Mouse (Mus musculus): ENCODE results near the gene Ash1l.
A peak's percentile ranks its signal among the peaks of the same experiment; 100 is the strongest.

The Ash1l gene

GRCm38 (mm10) chr3:89090694-89091655 lies 140.6 kb downstream of the Ash1l start:
- peak; percentile 89 for DNase-seq (ENCODE audit: extremely low read depth, insufficient read length, low spot score)

DNA sequence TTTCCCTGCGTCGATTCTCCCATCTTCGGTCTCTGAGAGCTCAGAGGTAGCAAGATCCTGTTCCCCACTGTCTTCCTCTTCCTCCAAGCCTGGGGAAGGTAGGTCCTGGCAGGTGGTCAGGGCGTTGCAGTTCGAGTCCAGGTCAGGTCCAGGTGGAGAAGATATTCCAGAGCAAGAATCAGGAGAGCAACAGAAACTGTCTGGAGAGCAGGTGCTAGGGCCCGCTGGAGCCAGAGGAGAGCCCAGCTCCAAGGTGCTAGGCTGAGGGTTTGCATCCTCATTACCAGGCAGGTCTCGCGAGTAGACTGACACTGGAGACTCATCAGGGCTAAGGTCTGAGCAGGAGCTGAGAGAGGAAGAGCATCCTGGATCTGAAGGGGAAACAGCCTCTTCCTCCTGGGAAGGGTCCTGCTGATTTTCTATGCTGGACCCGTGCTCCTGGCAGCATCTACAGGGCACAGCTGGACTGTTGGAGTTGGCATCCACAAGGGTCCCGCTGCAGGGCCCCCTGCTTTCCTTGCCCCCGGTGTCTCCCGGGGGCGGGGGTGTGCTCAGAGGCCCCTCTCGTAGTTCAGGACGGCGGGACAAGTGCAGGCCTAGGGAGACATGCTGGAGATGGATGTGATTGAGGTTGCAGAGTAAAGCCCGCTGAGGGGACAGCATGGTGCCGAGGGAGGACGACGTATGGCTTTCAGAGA lies 141.5 kb downstream of the Ash1l start:
- peak; percentile 43 for DNase-seq (ENCODE audit: extremely low read depth, insufficient read length, low spot score)

DNA sequence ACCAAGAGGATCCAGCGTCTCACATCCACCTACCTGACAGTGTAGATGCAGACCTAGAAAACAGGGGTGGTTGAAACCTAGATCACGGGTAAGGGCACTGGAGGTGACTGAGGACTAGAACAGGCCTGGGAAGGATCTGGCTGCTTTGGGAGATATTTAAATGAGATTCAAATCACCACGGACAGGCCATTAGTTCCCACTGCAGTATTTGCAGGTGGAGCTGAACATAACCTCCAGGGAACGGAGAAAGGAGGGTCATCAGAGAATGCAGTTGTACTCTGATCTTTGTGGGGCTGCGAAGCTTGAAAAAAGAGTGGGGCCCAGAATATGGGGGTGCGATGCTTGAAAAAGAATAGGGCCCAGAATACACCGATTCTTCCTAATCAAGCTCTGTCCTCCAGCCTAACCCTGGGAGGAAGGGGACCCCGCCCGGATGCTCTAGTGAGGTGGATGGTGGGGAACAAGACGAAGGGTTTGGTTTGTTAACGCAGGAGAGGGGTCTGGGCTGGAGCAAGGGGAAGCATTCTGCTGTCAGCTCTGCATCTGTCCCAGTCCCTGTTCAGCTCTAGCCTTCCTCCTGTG lies 142.2 kb downstream of the Ash1l start:
- no peak for DNase-seq (ENCODE audit: extremely low read depth, insufficient read length, low spot score)

DNA sequence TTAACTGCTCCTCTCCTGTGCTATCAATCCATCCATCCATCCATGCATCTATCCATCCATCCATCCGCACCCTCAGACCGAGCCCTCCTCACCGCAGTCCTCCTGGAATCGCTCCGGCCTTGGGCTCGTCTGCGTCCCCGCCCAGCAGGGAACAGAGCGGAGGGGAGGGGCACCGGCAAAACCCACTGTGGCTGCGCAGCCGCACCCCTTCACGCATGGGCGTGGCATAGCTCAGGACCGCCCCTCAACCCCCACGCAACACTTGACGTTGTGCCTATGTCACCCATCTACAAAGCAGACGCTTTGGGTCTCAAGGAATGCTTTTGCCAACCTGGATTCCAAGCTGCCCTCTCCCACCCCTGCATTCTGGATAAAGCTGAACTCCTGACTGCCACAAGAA lies 142.8 kb downstream of the Ash1l start, which contains the start of gene Rusc1:
Rusc1 (minus strand) TSS at position 137 of the 400 bp plus-strand sequence.
- peak; percentile 46 for DNase-seq (ENCODE audit: extremely low read depth, insufficient read length, low spot score)

GRCm38 (mm10) chr3:89094021-89094420 lies 143.6 kb downstream of the Ash1l start:
- no peak for DNase-seq (ENCODE audit: extremely low read depth, insufficient read length, low spot score)

DNA sequence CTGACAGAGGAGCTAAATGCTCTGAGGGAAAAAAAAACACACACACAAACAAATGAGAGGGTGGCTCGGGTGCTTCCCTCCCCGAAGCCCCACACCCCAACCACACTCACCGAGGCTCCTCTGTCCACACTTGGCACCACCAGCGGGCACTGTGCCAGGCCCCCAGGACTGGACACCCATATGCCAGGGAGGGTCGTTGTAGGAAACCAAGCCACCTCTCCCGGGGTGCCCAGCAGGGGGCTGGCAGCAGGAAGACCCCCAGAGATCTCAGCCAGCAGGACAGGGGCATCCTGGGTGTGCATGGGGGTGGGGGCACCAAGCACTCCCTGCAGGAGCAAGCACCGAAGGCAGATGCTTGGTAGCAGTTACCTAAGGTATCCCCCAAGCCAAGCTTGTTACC lies 150.4 kb downstream of the Ash1l start, which contains the start of gene Gm43738:
Gm43738 (minus strand) TSS at position 289 of the 400 bp plus-strand sequence.
- no peak for DNase-seq (ENCODE audit: extremely low read depth, insufficient read length, low spot score)

GRCm38 (mm10) chr3:89101459-89101811 lies 151.0 kb downstream of the Ash1l start:
- DNase-seq (ENCODE audit: extremely low read depth, insufficient read length, low spot score), result peak; percentile 87

DNA sequence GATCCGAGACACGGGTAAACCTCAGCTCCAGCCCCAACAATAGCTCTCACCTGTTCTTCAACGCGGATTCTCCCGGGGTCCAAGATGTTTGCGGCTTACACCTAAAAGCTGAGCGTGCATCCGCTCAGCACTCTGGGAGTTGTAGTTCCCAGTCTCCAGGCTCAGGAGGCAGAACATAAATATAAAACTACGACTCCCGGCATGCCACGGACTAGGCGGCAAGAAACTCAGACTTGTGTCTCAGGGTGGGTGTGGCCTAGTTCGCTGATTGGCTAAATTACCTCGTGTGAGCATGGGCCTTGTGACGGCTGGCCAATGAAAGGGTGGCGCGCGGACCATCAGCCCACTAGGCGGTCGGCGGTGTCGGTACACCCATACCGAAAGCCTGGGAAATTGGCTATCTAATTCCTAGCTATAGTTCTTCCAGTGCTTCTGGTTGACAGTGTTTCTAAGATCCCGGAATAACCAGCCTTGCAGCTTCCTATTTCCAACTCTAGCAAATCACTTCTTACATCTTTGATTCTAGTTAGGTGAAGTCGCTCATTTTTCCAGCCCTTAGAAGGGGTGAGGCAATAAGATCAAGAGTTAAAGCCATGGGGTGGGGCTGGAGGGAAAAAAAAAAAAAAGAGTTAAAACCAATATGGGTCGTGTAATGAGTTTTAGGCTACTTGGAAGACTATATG lies 151.5 kb downstream of the Ash1l start, which contains the start of gene Fdps:
Fdps (minus strand) TSS at position 148 of the 683 bp plus-strand sequence.
- DNase-seq (ENCODE audit: extremely low read depth, insufficient read length, low spot score), result peak; percentile 93

GRCm38 (mm10) chr3:89102495-89103290 lies 152.3 kb downstream of the Ash1l start:
- DNase-seq (ENCODE audit: extremely low read depth, insufficient read length, low spot score), result no peak

GRCm38 (mm10) chr3:89103291-89103595 lies 152.8 kb downstream of the Ash1l start:
- DNase-seq (ENCODE audit: extremely low read depth, insufficient read length, low spot score), result no peak

DNA sequence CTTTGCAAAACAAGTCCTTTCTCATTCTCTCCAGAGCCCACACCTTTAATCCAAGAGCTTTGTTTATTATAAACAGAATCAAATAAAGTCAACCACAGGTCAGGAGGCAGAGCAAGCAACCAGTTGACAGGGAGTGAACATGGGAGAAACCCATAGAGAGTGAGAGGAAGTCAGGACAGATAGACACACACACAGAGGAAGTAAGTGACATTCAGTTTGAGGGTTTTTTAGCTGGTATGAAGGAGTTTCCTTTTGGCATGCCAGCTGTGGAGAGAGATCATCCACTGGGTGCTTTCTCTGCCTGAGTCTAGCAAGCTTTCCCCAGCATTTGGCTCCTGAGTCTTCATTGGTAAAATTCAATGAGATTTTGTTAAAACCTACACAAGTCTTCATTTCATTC lies 156.5 kb downstream of the Ash1l start:
- DNase-seq (ENCODE audit: extremely low read depth, insufficient read length, low spot score), result no peak

DNA sequence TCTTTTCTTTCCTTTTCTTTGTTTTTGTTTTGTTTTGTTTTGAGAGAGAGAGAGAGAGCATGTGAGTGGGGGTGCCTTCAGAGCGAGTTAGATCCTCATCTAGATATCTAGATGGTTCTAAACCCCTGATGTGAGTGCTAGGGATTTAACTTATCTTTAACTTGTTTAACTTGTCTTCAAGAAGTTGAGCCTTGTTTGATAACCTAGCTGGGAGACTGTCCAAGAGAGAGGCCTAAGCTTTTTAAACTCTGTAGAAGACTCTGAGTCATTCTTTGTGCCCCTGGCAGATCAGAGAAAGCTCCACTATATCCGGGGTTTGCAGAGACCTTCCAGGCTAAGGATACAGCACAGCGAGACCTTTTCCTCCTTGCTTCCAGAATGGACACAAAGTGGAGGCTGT lies 157.1 kb downstream of the Ash1l start:
- DNase-seq (ENCODE audit: extremely low read depth, insufficient read length, low spot score), result no peak

DNA sequence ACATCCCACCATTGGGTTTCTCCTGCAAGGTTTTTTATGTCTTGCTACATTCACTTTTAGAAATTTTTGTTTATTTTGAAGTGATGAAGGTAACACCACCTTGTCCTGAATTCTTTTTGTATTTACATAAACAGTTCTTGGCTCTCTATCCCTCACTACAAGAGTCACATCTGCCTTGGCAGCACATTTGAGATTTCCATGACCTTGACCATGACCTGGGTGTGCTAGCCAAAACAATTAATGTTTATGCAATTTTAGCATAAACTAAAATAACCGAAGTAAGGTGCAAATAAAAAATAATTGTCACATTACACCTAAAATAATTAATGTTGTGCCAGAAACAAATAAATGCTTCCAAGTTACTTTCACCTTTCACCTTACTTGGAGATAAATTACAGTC lies 157.7 kb downstream of the Ash1l start:
- no peak for DNase-seq (ENCODE audit: extremely low read depth, insufficient read length, low spot score)

GRCm38 (mm10) chr3:89113058-89113457 lies 162.6 kb downstream of the Ash1l start:
- no peak for DNase-seq (ENCODE audit: extremely low read depth, insufficient read length, low spot score)

- no peak for DNase-seq (ENCODE audit: extremely low read depth, insufficient read length, low spot score)
Observed at GRCm38 (mm10) chr3:89115522-89115921, 165.1 kb downstream of the Ash1l start.

- DNase-seq (ENCODE audit: extremely low read depth, insufficient read length, low spot score), result peak; percentile 32
Observed at GRCm38 (mm10) chr3:89123313-89123712, 172.9 kb downstream of the Ash1l start.

- DNase-seq (ENCODE audit: extremely low read depth, insufficient read length, low spot score), result no peak
Observed at GRCm38 (mm10) chr3:89124241-89124640, 173.8 kb downstream of the Ash1l start.

- no peak for DNase-seq (ENCODE audit: extremely low read depth, insufficient read length, low spot score)
Observed at GRCm38 (mm10) chr3:89125981-89126380, 175.6 kb downstream of the Ash1l start.
